Mouse (Mus musculus): ENCODE measurements at regions not wholly inside any gene's neighbourhood (a gene's known extent, or its start where the extent isn't known, plus 50 kb on each side); places are given as distances from the start of the nearest gene placed in this dataset.

- TF ChIP-seq GATA1 (IDR thresholded peaks at IDR 0.05; ENCODE audit: borderline replicate concordance, low read length) = no peak
- TF ChIP-seq CTCF (IDR thresholded peaks at IDR 0.05; ENCODE audit: low read depth, low read length) = no peak
- no peak for DNase-seq (ENCODE audit: low spot score)
Observed at GRCm38 (mm10) chr5:99801791-99802450, 73.1 kb upstream of the Rasgef1b start.

GRCm38 (mm10) chr5:99826861-99827260, 79.2 kb upstream of the Vamp9 start:
- no peak for DNase-seq (ENCODE audit: low spot score)
- Histone ChIP-seq H3K27me3 (ENCODE audit: insufficient read depth, low read length) (no peaks in the 10 kb centered on the region), H3K9me3 (replicated peaks) (peaks cover 41% of the 10 kb centered on the region), H3K4me3 (ENCODE audit: low read depth, low read length) (no peak overlapping the region), H3K36me3 (replicated peaks) (no peaks in the 10 kb centered on the region), H3K4me1 (ENCODE audit: insufficient read depth, low read depth, low read length) (no peaks in the 10 kb centered on the region)
- ATAC-seq (ENCODE audit: extremely low read depth, insufficient number of reproducible peaks, low FRiP score, poor library complexity, severe bottlenecking) = no peak
- TF ChIP-seq GATA1 (IDR thresholded peaks at IDR 0.05; ENCODE audit: borderline replicate concordance, low read length) (no peak), CTCF (IDR thresholded peaks at IDR 0.05; ENCODE audit: low read depth, low read length) (no peak), TAL1 (conservative IDR thresholded peaks at IDR 0.05; ENCODE audit: low read depth, low read length) (no peak), GATA2 (IDR thresholded peaks at IDR 0.05; ENCODE audit: borderline replicate concordance, low read depth, low read length) (no peak), POLR2AphosphoS5 (IDR thresholded peaks at IDR 0.05; ENCODE audit: insufficient replicate concordance, low read depth, low read length) (no peak)

More at GRCm38 (mm10) chr5:99801791-99802450, 73.1 kb upstream of the Rasgef1b start:
- H3K4me3 ChIP-seq (ENCODE audit: low read depth, low read length) = no peak overlapping the region
- H3K27me3 ChIP-seq (ENCODE audit: insufficient read depth, low read length) = no peaks in the 10 kb centered on the region
- no peak for ATAC-seq (ENCODE audit: extremely low read depth, insufficient number of reproducible peaks, low FRiP score, poor library complexity, severe bottlenecking)
- peaks cover 56% of the 10 kb centered on the region for H3K9me3 ChIP-seq (replicated peaks)
- no peaks in the 10 kb centered on the region for H3K36me3 ChIP-seq (replicated peaks)
- H3K4me1 ChIP-seq (ENCODE audit: insufficient read depth, low read depth, low read length) = no peaks in the 10 kb centered on the region

GRCm38 (mm10) chr5:99828516-99828915, 77.5 kb upstream of the Vamp9 start:
- Histone ChIP-seq H3K4me3 (ENCODE audit: low read depth, low read length) (no peak overlapping the region), H3K4me1 (ENCODE audit: insufficient read depth, low read depth, low read length) (no peaks in the 10 kb centered on the region), H3K36me3 (replicated peaks) (no peaks in the 10 kb centered on the region), H3K27me3 (ENCODE audit: insufficient read depth, low read length) (no peaks in the 10 kb centered on the region), H3K9me3 (replicated peaks) (peaks cover 36% of the 10 kb centered on the region)
- TF ChIP-seq TAL1 (conservative IDR thresholded peaks at IDR 0.05; ENCODE audit: low read depth, low read length) (no peak), CTCF (IDR thresholded peaks at IDR 0.05; ENCODE audit: low read depth, low read length) (no peak), GATA2 (IDR thresholded peaks at IDR 0.05; ENCODE audit: borderline replicate concordance, low read depth, low read length) (no peak), GATA1 (IDR thresholded peaks at IDR 0.05; ENCODE audit: borderline replicate concordance, low read length) (no peak), POLR2AphosphoS5 (IDR thresholded peaks at IDR 0.05; ENCODE audit: insufficient replicate concordance, low read depth, low read length) (no peak)
- no peak for ATAC-seq (ENCODE audit: extremely low read depth, insufficient number of reproducible peaks, low FRiP score, poor library complexity, severe bottlenecking)
- DNase-seq (ENCODE audit: low spot score) = no peak

GRCm38 (mm10) chr5:99838236-99838775, 67.7 kb upstream of the Vamp9 start:
- Histone ChIP-seq H3K27me3 (ENCODE audit: insufficient read depth, low read length) (no peaks in the 10 kb centered on the region), H3K36me3 (replicated peaks) (no peaks in the 10 kb centered on the region), H3K4me3 (ENCODE audit: low read depth, low read length) (no peak overlapping the region), H3K4me1 (ENCODE audit: insufficient read depth, low read depth, low read length) (no peaks in the 10 kb centered on the region), H3K9me3 (replicated peaks) (peaks cover 49% of the 10 kb centered on the region)
- DNase-seq (ENCODE audit: low spot score) (no peak), ATAC-seq (ENCODE audit: extremely low read depth, insufficient number of reproducible peaks, low FRiP score, poor library complexity, severe bottlenecking) (no peak)
- TF ChIP-seq POLR2AphosphoS5 (IDR thresholded peaks at IDR 0.05; ENCODE audit: insufficient replicate concordance, low read depth, low read length) = no peak
- no peak for TF ChIP-seq GATA1 (IDR thresholded peaks at IDR 0.05; ENCODE audit: borderline replicate concordance, low read length)
- TF ChIP-seq CTCF (IDR thresholded peaks at IDR 0.05; ENCODE audit: low read depth, low read length) = no peak
- TF ChIP-seq GATA2 (IDR thresholded peaks at IDR 0.05; ENCODE audit: borderline replicate concordance, low read depth, low read length) = no peak
- TF ChIP-seq TAL1 (conservative IDR thresholded peaks at IDR 0.05; ENCODE audit: low read depth, low read length) = no peak

- TF ChIP-seq GATA1 (IDR thresholded peaks at IDR 0.05; ENCODE audit: borderline replicate concordance, low read length) (no peak), CTCF (IDR thresholded peaks at IDR 0.05; ENCODE audit: low read depth, low read length) (no peak), POLR2AphosphoS5 (IDR thresholded peaks at IDR 0.05; ENCODE audit: insufficient replicate concordance, low read depth, low read length) (no peak), TAL1 (conservative IDR thresholded peaks at IDR 0.05; ENCODE audit: low read depth, low read length) (no peak), GATA2 (IDR thresholded peaks at IDR 0.05; ENCODE audit: borderline replicate concordance, low read depth, low read length) (no peak)
- no peak for DNase-seq (ENCODE audit: low spot score)
- ATAC-seq (ENCODE audit: extremely low read depth, insufficient number of reproducible peaks, low FRiP score, poor library complexity, severe bottlenecking) = no peak
Observed at GRCm38 (mm10) chr5:99839661-99840060, 66.4 kb upstream of the Vamp9 start.

GRCm38 (mm10) chr5:99840884-99841283, 65.2 kb upstream of the Vamp9 start:
- Histone ChIP-seq H3K4me1 (ENCODE audit: insufficient read depth, low read depth, low read length) (no peaks in the 10 kb centered on the region), H3K4me3 (ENCODE audit: low read depth, low read length) (no peak overlapping the region), H3K9me3 (replicated peaks) (peaks cover 45% of the 10 kb centered on the region), H3K27me3 (ENCODE audit: insufficient read depth, low read length) (no peaks in the 10 kb centered on the region), H3K36me3 (replicated peaks) (no peaks in the 10 kb centered on the region)
- ATAC-seq (ENCODE audit: extremely low read depth, insufficient number of reproducible peaks, low FRiP score, poor library complexity, severe bottlenecking) (no peak), DNase-seq (ENCODE audit: low spot score) (no peak)
- TF ChIP-seq POLR2AphosphoS5 (IDR thresholded peaks at IDR 0.05; ENCODE audit: insufficient replicate concordance, low read depth, low read length) = no peak
- TF ChIP-seq CTCF (IDR thresholded peaks at IDR 0.05; ENCODE audit: low read depth, low read length) = no peak
- no peak for TF ChIP-seq TAL1 (conservative IDR thresholded peaks at IDR 0.05; ENCODE audit: low read depth, low read length)
- no peak for TF ChIP-seq GATA1 (IDR thresholded peaks at IDR 0.05; ENCODE audit: borderline replicate concordance, low read length)
- no peak for TF ChIP-seq GATA2 (IDR thresholded peaks at IDR 0.05; ENCODE audit: borderline replicate concordance, low read depth, low read length)

More at GRCm38 (mm10) chr5:99839661-99840060, 66.4 kb upstream of the Vamp9 start:
- Histone ChIP-seq H3K27me3 (ENCODE audit: insufficient read depth, low read length) (no peaks in the 10 kb centered on the region), H3K4me1 (ENCODE audit: insufficient read depth, low read depth, low read length) (no peaks in the 10 kb centered on the region), H3K36me3 (replicated peaks) (no peaks in the 10 kb centered on the region), H3K4me3 (ENCODE audit: low read depth, low read length) (no peak overlapping the region), H3K9me3 (replicated peaks) (peaks cover 44% of the 10 kb centered on the region)
